Mouse (Mus musculus): ENCODE measurements around the gene Parp14. TPM values are rescaled to one million over a fixed set of nuclear protein-coding genes. Genes with fewer than 3 reads are reported as not detected.

Gene Parp14
- total RNA-seq, 2 experiments from 2014 or later: 17.3 to 34.8 TPM

- ATAC-seq (replicated peaks; ENCODE audit: low FRiP score, poor library complexity, severe bottlenecking): no peak
These were observed 1.2 kb upstream of the Parp14 start for GRCm38 (mm10) chr16:35872410-35873006.

- peak; percentile 34 for ATAC-seq (replicated peaks; ENCODE audit: low FRiP score, poor library complexity, severe bottlenecking)
These were observed 554 bp upstream of the Parp14 start for GRCm38 (mm10) chr16:35871898-35872297.

- peak; percentile 60; the same call in 1 of the 2 replicates for ATAC-seq (replicated peaks; ENCODE audit: low FRiP score, poor library complexity, severe bottlenecking)
These were observed 730 bp downstream of the Parp14 start for GRCm38 (mm10) chr16:35870581-35871047.

- no peak for ATAC-seq (replicated peaks; ENCODE audit: low FRiP score, poor library complexity, severe bottlenecking)
These were observed 1.7 kb downstream of the Parp14 start for GRCm38 (mm10) chr16:35869656-35870055.

GRCm38 (mm10) chr16:35869126-35869525 is 2.2 kb downstream of the Parp14 start:
- ATAC-seq (replicated peaks; ENCODE audit: low FRiP score, poor library complexity, severe bottlenecking): no peak

- ATAC-seq (replicated peaks; ENCODE audit: low FRiP score, poor library complexity, severe bottlenecking): no peak
These were observed 3.6 kb downstream of the Parp14 start for GRCm38 (mm10) chr16:35867726-35868125.

GRCm38 (mm10) chr16:35862057-35862456 is 9.3 kb downstream of the Parp14 start:
- ATAC-seq (replicated peaks; ENCODE audit: low FRiP score, poor library complexity, severe bottlenecking): peak; percentile 57; the same call in 1 of the 2 replicates

GRCm38 (mm10) chr16:35860236-35860635 is 11.1 kb downstream of the Parp14 start:
- no peak for ATAC-seq (replicated peaks; ENCODE audit: low FRiP score, poor library complexity, severe bottlenecking)

GRCm38 (mm10) chr16:35856766-35857165 is 14.6 kb downstream of the Parp14 start:
- peak; percentile 90 for ATAC-seq (replicated peaks; ENCODE audit: low FRiP score, poor library complexity, severe bottlenecking)

- no peak for ATAC-seq (replicated peaks; ENCODE audit: low FRiP score, poor library complexity, severe bottlenecking)
These were observed 15.5 kb downstream of the Parp14 start for GRCm38 (mm10) chr16:35855846-35856245.

- ATAC-seq (replicated peaks; ENCODE audit: low FRiP score, poor library complexity, severe bottlenecking): no peak
These were observed 24.2 kb downstream of the Parp14 start for GRCm38 (mm10) chr16:35847138-35847537.

- ATAC-seq (replicated peaks; ENCODE audit: low FRiP score, poor library complexity, severe bottlenecking): peak; percentile 80
These were observed 31.7 kb downstream of the Parp14 start for GRCm38 (mm10) chr16:35839680-35840079.

- ATAC-seq (replicated peaks; ENCODE audit: low FRiP score, poor library complexity, severe bottlenecking): no peak
These were observed 36.7 kb downstream of the Parp14 start for GRCm38 (mm10) chr16:35834653-35835052.

GRCm38 (mm10) chr16:35832926-35833325 is 38.4 kb downstream of the Parp14 start:
- ATAC-seq (replicated peaks; ENCODE audit: low FRiP score, poor library complexity, severe bottlenecking): 0 out of 2 replicates have a peak, but pooled peaks have one; percentile 22

- ATAC-seq (replicated peaks; ENCODE audit: low FRiP score, poor library complexity, severe bottlenecking): no peak
These were observed 41.3 kb downstream of the Parp14 start for GRCm38 (mm10) chr16:35829999-35830398.

GRCm38 (mm10) chr16:35817255-35818089 is 53.9 kb downstream of the Parp14 start:
- ATAC-seq (replicated peaks; ENCODE audit: low FRiP score, poor library complexity, severe bottlenecking): peak; percentile 89

GRCm38 (mm10) chr16:35813119-35813518 is 58.2 kb downstream of the Parp14 start:
- ATAC-seq (replicated peaks; ENCODE audit: low FRiP score, poor library complexity, severe bottlenecking): no peak

- peak; percentile 80 for ATAC-seq (replicated peaks; ENCODE audit: low FRiP score, poor library complexity, severe bottlenecking)
These were observed 62.5 kb downstream of the Parp14 start for GRCm38 (mm10) chr16:35808838-35809237.

- peak; percentile 22 for ATAC-seq (replicated peaks; ENCODE audit: low FRiP score, poor library complexity, severe bottlenecking)
These were observed 63.7 kb downstream of the Parp14 start for GRCm38 (mm10) chr16:35807663-35807992.

GRCm38 (mm10) chr16:35806973-35807662 is 64.2 kb downstream of the Parp14 start:
- peak; percentile 87 for ATAC-seq (replicated peaks; ENCODE audit: low FRiP score, poor library complexity, severe bottlenecking)
